Mouse (Mus musculus): Measurements from ENCODE around the gene Kcnj6.

DNA sequence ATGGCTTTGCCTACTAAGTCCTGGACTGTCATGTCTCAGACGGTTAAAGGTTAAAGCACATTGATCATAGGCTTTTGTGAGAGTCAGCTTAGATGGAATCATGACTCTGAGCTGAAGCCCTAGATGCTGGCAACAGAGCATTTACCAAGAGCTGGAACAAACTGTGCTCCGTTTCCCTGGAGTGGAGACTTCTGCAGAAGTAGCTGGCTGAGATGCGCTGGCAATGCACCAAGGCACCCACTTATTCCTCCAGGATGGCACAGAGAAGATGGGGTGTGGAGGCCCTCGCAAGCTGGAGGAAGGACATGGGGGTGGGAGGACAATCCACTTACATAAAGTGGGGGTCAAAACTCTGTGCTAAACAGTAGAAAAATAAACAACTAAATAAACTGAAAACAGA is 91.5 kb downstream of the Kcnj6 start:
- TF ChIP-seq CTCF (IDR thresholded peaks at IDR 0.05), result no peak
- no peak for TF ChIP-seq EP300 (IDR thresholded peaks at IDR 0.05)
